ENCODE assay signal across 9 mouse cellular contexts in genomic region chr19:40395757-40396661, GRCm38 (mm10).
DNase-seq lines count a peak whose midpoint lies in the region; ATAC-seq and TF ChIP-seq lines count a peak whose summit lies in the region.
"Had no signal": no experiment of that assay in that cellular context is flagged by ENCODE, and none has a peak within 500 bp of the region (broad histone marks: within the 10 kb centered on the region; RNA-seq: fewer than 3 reads in every experiment).

No protein-coding gene starts in this region.

- H3K9ac ChIP-seq in kidney, embryonic 16.5 days (replicated peaks; ENCODE audit: low read length): 0 out of 2 replicates have a peak overlapping the region, but pooled peaks have one; percentile 42
- no peak overlapping the region for H3K9ac ChIP-seq in liver, postnatal 0 days (replicated peaks)
- H3K9ac ChIP-seq: liver, embryonic 14.5 days had no signal

- H3K4me3 ChIP-seq in kidney, embryonic 16.5 days (ENCODE audit: low read length): no peak overlapping the region
- H3K4me3 ChIP-seq in liver, postnatal 0 days (ENCODE audit: low read depth, low read length): no peak overlapping the region

- H3K27me3 ChIP-seq in kidney, embryonic 16.5 days (ENCODE audit: insufficient read depth, low read length): no peaks in the 10 kb centered on the region
- H3K27me3 ChIP-seq in liver, postnatal 0 days (ENCODE audit: insufficient read depth, low read length): no peaks in the 10 kb centered on the region

- no peaks in the 10 kb centered on the region for H3K9me3 ChIP-seq in kidney, embryonic 16.5 days (ENCODE audit: low read length)
- H3K9me3 ChIP-seq in liver, postnatal 0 days (ENCODE audit: low read length): no peaks in the 10 kb centered on the region

- peak overlapping the region; percentile 92 for H3K27ac ChIP-seq in kidney, embryonic 16.5 days (ENCODE audit: low read length)
- peak overlapping the region; percentile 55; the same call in 1 of the 2 replicates for H3K27ac ChIP-seq in liver, postnatal 0 days (ENCODE audit: low read depth)
- H3K27ac ChIP-seq: liver, embryonic 14.5 days had no signal

- TF ChIP-seq CTCF in liver, postnatal 0 days (IDR thresholded peaks at IDR 0.05; ENCODE audit: low read depth): no peak

- no peak overlapping the region for H3K4me2 ChIP-seq in kidney, embryonic 16.5 days (replicated peaks; ENCODE audit: low read depth, low read length)
- no peak overlapping the region for H3K4me2 ChIP-seq in liver, postnatal 0 days (ENCODE audit: low read depth, low read length)

- H3K4me1 ChIP-seq in kidney, embryonic 16.5 days (ENCODE audit: insufficient read depth, low read length): peaks cover 19% of the 10 kb centered on the region
- H3K4me1 ChIP-seq in liver, postnatal 0 days (ENCODE audit: insufficient read depth): peaks cover 11% of the 10 kb centered on the region; the same call in 1 of the 2 replicates

- DNase-seq in kidney, postnatal 14 days: no peak
- DNase-seq in cerebellum, adult 11-12 months: peak; percentile 84
- peak; percentile 65 to 77 for DNase-seq in heart, adult 9 months (ENCODE audit: low spot score in 2 of 2)
- DNase-seq in liver, postnatal 0 days: no peak
- no peak for DNase-seq in left cerebral cortex, postnatal 10 days (ENCODE audit: extremely low spot score in 1 of 2, low spot score in 2 of 2)
- no peak for DNase-seq in embryo, embryonic 10 days (ENCODE audit: low spot score)
- DNase-seq in adrenal gland, adult 2 months: no peak

- H3K36me3 ChIP-seq in kidney, embryonic 16.5 days (ENCODE audit: insufficient read depth, low read length): 0 out of 2 replicates have a peak, but pooled peaks cover 4% of the 10 kb centered on the region
- no peaks in the 10 kb centered on the region; the same call in 1 of the 2 replicates for H3K36me3 ChIP-seq in liver, postnatal 0 days (replicated peaks; ENCODE audit: insufficient read depth, low read length)

- TF ChIP-seq EP300 in liver, postnatal 0 days (IDR thresholded peaks at IDR 0.05; ENCODE audit: low read depth): no peak

- 74% methylated on average over 14 of the region's 14 CpGs for WGBS in kidney, embryonic 16.5 days
- 71% methylated on average over 14 of the region's 14 CpGs for WGBS in liver, postnatal 0 days (ENCODE audit: insufficient replicate concordance)

- intact Hi-C loops in left cerebral cortex, postnatal 10 days (cut with DNase I): loop anchor here (10.0 kb wide), 1 partner anchor 119 kb away; the partner anchor contains the start of gene Sorbs1

- ATAC-seq in kidney, embryonic 16.5 days (ENCODE audit: low FRiP score, low TSS enrichment): no peak
- no peak for ATAC-seq in liver, postnatal 0 days

Comparison
In these comparisons a context has a peak if more than half of its experiments do, and no peak if none do; other contexts are left out.
1. DNase-seq: peak in cerebellum, adult 11-12 months (single experiment) and heart, adult 9 months (2 of 2); none in kidney, postnatal 14 days (single experiment), liver, postnatal 0 days (single experiment), left cerebral cortex, postnatal 10 days (0 of 2), embryo, embryonic 10 days (single experiment) and adrenal gland, adult 2 months (single experiment).